Mouse (Mus musculus): ENCODE results near the gene Sec63.

DNA sequence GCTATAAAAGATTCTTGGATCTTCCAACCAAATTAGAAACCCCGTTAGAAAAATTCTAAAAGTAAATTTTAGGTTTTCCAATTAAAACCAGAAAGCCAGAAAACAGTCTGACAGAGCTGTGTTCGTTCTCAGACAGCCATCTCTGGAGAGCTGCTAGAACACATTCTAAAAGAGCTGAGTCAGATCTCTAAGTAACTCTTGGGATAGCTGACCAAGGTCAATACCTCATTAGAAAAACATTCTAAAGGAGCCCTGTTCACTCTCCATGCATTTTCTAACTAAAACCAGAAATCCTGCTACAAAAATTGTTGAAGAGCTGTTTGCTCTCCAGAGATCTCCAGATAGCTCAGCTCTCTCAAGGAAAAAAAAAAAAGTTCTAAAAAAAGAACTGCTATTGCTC is 31.7 kb upstream of the Sec63 start:
- TF ChIP-seq CTCF (IDR thresholded peaks at IDR 0.05; ENCODE audit: borderline replicate concordance, control insufficient read depth, extremely low read depth, insufficient read depth, low read length, poor library complexity) (no peak), POLR2A (IDR thresholded peaks at IDR 0.05; ENCODE audit: control insufficient read depth, extremely low read depth, insufficient read depth, low read length, poor library complexity) (no peak)

Data from thymus, adult 2 months (tissue).